Mouse (Mus musculus) urinary bladder, postnatal 36 days (tissue): ENCODE data around the gene Gm13271.
"Not testable (repeated sequence)": the region's sequence is repeated elsewhere in the genome, so short reads cannot be mapped to it uniquely, and the experiment has no call there.

ENCODE experiments used
- DNase-seq, 2 experiments: peaks; one replicate each; pipeline ENCODE4 v3.0.0; 2022; ENCODE audit warnings: low spot score in 2 of 2, mixed read lengths in 1 of 2

Gm13271 gene

GRCm38 (mm10) chr4:88760431-88760830 lies 5.8 kb downstream of the Gm13271 start:
- DNase-seq = peak; percentile 53 to 78

DNA sequence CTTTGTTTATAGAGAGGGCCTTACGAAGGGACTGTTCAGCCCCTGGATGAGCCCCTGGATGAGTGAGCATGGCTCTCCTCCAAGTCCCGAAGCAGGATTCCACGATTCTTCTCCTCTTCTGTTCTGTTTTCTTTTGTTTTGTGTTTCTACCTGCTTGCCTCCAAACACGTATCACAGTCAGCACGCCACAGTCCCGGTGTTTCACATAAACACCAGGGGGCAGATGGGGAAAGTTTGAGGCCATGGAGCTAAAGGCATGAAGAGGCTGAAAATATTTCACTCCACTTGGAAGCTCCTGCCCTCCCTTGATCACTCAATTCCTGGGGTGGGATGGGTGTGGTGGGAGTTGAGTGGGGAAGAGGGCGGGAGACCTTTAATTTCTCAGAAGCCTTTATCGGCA lies 7.1 kb downstream of the Gm13271 start:
- DNase-seq = peak; percentile 66 to 69

GRCm38 (mm10) chr4:88762341-88762740 lies 7.7 kb downstream of the Gm13271 start:
- DNase-seq = not testable (repeated sequence)

DNA sequence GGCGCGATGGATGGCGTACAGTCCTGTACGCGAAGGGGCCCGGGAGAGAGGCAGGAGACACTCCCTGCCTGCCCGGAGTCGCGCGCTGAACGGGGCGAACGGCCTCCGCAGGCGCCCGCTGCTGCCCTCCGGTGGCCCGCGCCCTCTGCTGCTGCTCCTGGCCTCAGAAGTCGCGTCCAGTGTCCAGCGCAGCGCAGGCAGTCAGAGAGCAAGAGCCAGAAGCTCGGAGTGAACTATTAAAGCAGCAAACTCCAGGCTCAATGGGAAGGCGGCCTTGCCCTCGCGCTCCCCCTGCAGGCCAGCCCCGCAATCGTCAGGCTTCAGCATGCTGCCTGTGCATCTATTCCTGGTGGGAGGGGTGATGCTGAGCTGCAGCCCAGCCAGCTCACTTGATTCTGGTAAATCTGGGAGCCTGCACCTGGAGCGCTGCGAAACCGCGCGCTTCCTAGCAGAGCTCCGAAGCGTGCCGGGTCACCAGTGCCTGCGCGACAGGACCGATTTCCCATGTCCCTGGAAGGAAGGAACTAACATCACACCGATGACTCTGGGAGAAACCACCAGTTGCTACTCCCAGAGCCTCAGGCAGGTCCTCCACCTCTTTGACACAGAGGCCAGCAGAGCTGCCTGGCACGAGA lies 8.8 kb downstream of the Gm13271 start:
- peak; percentile 18 to 57 for DNase-seq

- not testable (repeated sequence) for DNase-seq
Observed at GRCm38 (mm10) chr4:88773534-88773933, 18.9 kb downstream of the Gm13271 start, which contains the start of gene Gm13290. TSS of gene Gm13290 (plus strand) at chr4:88773834.

DNA sequence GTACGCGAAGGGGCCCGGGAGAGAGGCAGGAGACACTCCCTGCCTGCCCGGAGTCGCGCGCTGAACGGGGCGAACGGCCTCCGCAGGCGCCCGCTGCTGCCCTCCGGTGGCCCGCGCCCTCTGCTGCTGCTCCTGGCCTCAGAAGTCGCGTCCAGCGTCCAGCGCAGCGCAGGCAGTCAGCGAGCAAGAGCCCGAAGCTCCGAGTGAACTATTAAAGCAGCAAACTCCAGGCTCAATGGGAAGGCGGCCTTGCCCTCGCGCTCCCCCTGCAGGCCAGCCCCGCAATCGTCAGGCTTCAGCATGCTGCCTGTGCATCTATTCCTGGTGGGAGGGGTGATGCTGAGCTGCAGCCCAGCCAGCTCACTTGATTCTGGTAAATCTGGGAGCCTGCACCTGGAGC lies 22.0 kb downstream of the Gm13271 start, which contains the start of gene Gm13289:
Gene Gm13289, plus strand, starts transcription at position 301 of the 400 bp plus-strand sequence.
- not testable (repeated sequence) for DNase-seq

DNA sequence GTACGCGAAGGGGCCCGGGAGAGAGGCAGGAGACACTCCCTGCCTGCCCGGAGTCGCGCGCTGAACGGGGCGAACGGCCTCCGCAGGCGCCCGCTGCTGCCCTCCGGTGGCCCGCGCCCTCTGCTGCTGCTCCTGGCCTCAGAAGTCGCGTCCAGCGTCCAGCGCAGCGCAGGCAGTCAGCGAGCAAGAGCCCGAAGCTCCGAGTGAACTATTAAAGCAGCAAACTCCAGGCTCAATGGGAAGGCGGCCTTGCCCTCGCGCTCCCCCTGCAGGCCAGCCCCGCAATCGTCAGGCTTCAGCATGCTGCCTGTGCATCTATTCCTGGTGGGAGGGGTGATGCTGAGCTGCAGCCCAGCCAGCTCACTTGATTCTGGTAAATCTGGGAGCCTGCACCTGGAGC lies 24.9 kb downstream of the Gm13271 start, which contains the start of gene Gm13272:
Gene Gm13272, plus strand, starts transcription at position 301 of the 400 bp plus-strand sequence.
- not testable (repeated sequence) for DNase-seq

- DNase-seq = not testable (repeated sequence)
Observed at GRCm38 (mm10) chr4:88780320-88780719, 25.7 kb downstream of the Gm13271 start.

DNA sequence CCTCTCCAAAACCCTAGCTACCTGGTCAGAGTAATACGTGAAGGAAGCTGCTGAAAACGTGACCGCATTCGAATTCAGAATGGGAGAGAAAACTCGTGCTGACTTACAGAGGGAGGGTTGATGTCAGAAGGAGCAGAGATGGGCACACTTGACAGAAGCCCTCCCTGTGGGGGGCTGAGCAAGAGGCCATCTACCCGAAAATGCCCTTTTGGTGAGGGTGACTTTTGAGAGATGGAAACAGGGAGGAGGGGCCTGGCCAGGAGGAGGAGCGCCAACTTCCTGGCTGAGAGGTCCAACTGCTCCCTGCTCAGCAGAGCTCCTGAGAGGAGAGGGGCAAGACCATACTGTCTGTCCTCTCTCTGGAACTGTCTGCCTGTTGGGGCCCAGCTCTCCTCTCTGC lies 27.2 kb downstream of the Gm13271 start, which contains the start of gene Ifnz:
Gene Ifnz, plus strand, starts transcription at position 301 of the 400 bp plus-strand sequence.
- not testable (repeated sequence) for DNase-seq

DNA sequence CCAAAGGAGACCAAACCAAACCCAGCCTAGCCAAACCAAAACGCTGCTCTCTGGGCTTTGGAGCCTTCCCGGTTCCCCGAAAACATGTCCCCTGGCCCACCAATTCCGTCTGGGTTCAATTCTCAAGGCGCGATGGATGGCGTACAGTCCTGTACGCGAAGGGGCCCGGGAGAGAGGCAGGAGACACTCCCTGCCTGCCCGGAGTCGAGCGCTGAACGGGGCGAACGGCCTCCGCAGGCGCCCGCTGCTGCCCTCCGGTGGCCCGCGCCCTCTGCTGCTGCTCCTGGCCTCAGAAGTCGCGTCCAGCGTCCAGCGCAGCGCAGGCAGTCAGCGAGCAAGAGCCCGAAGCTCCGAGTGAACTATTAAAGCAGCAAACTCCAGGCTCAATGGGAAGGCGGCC lies 27.7 kb downstream of the Gm13271 start:
- peak in 1 of 2 experiments; percentile 7 for DNase-seq

GRCm38 (mm10) chr4:88785409-88785808 lies 30.7 kb downstream of the Gm13271 start, which contains the start of gene Gm13276:
TSS of gene Gm13276 (plus strand) at chr4:88785709.
- not testable (repeated sequence) for DNase-seq

DNA sequence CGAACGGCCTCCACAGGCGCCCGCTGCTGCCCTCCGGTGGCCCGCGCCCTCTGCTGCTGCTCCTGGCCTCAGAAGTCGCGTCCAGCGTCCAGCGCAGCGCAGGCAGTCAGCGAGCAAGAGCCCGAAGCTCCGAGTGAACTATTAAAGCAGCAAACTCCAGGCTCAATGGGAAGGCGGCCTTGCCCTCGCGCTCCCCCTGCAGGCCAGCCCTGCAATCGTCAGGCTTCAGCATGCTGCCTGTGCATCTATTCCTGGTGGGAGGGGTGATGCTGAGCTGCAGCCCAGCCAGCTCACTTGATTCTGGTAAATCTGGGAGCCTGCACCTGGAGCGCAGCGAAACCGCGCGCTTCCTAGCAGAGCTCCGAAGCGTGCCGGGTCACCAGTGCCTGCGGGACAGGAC lies 33.7 kb downstream of the Gm13271 start, which contains the start of gene Gm13277:
Gene Gm13277, plus strand, starts transcription at position 231 of the 400 bp plus-strand sequence.
- peak; percentile 34 to 72 for DNase-seq

- not testable (repeated sequence) for DNase-seq
Observed at GRCm38 (mm10) chr4:88791250-88791649, 36.6 kb downstream of the Gm13271 start, which contains the start of gene Gm13278. TSS of gene Gm13278 (plus strand) at chr4:88791550.

DNA sequence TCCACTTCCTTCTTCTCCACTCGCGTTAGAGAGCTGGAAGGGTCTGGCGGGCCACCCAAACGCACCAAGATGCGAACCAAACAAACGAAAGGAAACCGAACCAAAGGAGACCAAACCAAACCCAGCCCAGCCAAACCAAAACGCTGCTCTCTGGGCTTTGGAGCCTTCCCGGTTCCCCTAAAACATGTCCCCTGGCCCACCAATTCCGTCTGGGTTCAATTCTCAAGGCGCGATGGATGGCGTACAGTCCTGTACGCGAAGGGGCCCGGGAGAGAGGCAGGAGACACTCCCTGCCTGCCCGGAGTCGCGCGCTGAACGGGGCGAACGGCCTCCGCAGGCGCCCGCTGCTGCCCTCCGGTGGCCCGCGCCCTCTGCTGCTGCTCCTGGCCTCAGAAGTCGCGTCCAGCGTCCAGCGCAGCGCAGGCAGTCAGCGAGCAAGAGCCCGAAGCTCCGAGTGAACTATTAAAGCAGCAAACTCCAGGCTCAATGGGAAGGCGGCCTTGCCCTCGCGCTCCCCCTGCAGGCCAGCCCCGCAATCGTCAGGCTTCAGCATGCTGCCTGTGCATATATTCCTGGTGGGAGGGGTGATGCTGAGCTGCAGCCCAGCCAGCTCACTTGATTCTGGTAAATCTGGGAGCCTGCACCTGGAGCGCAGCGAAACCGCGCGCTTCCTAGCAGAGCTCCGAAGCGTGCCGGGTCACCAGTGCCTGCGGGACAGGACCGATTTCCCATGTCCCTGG lies 39.4 kb downstream of the Gm13271 start, which contains the start of gene Gm13275:
Gene Gm13275, plus strand, starts transcription at position 552 of the 740 bp plus-strand sequence.
- DNase-seq = peak; percentile 74 to 83

- not testable (repeated sequence) for DNase-seq
Observed at GRCm38 (mm10) chr4:88797097-88797496, 42.4 kb downstream of the Gm13271 start, which contains the start of gene Gm13279. TSS of gene Gm13279 (plus strand) at chr4:88797397.

GRCm38 (mm10) chr4:88799365-88799764 lies 44.7 kb downstream of the Gm13271 start, which contains the start of gene Gm13285:
TSS of gene Gm13285 (plus strand) at chr4:88799665.
- DNase-seq = not testable (repeated sequence)

DNA sequence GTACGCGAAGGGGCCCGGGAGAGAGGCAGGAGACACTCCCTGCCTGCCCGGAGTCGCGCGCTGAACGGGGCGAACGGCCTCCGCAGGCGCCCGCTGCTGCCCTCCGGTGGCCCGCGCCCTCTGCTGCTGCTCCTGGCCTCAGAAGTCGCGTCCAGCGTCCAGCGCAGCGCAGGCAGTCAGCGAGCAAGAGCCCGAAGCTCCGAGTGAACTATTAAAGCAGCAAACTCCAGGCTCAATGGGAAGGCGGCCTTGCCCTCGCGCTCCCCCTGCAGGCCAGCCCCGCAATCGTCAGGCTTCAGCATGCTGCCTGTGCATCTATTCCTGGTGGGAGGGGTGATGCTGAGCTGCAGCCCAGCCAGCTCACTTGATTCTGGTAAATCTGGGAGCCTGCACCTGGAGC lies 48.3 kb downstream of the Gm13271 start, which contains the start of gene Gm13287:
Gene Gm13287, plus strand, starts transcription at position 301 of the 400 bp plus-strand sequence.
- DNase-seq = not testable (repeated sequence)
